Mouse (Mus musculus): Measurements from ENCODE around the gene Nkx6-2. TPM values are rescaled to one million over a fixed set of nuclear protein-coding genes. Genes with fewer than 3 reads are reported as not detected.
A peak's percentile ranks its signal among the peaks of the same experiment; 100 is the strongest.

The Nkx6-2 gene
- total RNA-seq, 2 experiments from 2014 or later, result 0.16 to 0.17 TPM

DNA sequence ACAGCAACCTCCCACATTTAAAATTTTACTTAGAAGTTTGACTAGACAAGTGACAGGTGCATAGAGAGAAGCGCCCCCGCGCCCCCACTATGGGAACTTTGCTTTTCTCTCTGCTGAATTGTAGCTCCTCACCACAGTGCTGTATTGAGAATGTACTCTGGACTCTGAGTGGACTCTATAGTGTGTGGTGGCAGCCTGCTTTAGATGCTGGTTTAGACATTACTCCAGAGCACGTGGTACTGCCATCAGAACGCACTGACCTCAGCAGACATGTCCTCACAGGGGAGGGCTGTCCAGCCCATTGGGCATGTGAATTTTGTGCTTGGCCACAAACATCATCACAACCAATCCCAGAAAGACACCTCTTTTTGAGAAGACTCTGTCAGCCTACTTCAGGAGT, 11.8 kb downstream of the Nkx6-2 start:
- DNase-seq (ENCODE audit: low spot score in 2 of 2), result no peak

DNA sequence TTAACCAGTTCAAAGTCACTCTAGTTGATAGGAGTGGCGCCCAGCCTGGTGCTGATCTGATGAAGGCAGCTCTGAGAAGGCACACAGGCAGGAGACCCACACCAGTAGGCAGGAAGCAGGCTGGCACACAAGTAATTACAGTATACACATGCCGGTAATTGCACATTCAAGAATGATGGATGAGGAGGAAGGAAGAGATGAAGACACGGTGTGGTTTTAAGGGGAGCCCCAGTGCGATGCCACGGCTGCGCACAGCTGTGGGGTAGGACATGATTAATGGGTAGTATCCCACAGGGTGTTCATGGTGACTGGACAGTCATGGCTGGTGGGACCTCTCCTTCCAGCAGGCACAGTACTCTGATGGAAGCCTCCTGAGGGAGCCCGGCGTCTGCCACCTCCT, 16.1 kb downstream of the Nkx6-2 start:
- DNase-seq (ENCODE audit: low spot score in 2 of 2), result no peak

DNA sequence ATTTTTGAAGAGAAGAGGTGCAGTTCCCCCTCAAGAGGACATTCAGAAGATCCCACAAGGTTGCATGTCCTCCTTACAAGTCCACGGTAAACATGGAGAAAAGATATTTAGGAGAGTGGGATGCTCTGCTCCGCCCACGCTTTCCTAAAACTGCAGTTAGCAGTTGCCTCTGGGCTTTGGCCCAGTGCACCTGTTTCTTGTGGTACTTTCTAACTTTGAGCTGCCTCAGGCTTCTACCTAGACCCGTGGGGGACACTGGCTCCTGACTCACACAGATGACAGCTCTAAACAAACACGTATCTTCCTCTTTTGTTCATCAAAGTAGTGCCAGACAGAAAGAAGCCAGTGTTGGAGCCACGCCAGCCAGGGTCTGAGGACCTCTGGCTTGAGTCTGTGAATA, 16.6 kb downstream of the Nkx6-2 start:
- DNase-seq (ENCODE audit: low spot score in 2 of 2), result no peak

DNA sequence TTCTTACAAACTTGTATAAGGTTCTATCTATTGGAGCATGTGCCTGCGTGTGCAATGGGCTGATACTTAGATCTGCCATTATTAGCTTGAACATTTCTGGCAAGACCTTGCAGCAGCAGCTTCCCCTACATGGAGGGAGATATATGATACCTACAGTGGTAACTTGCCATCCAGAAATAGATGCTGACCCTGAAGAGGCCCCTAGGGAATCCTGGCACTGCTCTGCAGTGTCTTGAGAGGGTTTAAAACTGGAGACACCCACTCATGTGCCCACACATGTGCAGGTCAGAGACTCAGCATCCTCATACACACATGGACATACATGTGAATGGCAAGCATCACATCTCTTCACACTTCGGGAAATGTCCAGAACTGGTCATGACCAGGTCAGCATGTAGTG, 18.4 kb downstream of the Nkx6-2 start:
- DNase-seq (ENCODE audit: low spot score in 2 of 2), result no peak

DNA sequence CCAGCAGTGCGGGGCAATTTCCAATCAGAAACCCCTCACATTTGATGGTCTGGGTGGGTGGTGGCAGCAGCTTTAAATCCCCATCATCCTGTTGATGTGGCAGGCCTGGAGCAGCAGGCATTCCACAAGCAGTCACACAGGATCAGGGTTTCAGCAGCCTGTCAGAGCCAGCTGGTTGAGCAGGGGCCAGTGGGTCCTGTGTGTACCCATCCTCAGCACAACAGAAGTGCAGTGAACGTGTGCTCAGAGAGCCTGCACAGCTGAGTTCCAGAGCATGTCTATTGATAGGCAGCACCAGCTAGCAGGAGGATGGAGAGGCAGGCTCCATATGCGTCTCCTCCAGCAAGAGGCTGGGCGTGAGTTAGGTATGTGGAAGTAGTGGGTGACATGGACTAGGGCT, 19.2 kb downstream of the Nkx6-2 start:
- no peak for DNase-seq (ENCODE audit: low spot score in 2 of 2)

DNA sequence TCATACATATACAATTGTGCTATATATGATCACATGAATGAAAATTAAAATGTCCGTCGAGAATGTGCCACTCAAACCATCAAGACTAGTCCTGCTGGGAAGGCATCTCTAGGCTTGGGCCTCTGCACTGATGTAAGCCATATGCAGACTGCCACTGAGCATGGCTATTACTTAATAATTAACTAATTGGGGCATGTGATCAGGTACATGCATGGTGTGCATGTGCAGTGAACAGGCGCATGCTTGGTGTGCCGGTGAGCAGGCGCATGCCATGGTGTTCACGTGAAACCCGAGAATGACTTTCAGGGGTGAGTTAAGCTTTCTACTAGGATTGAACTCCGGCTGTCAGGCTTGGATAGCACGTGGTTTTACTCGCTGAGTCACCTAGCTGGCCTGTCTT, 22.9 kb downstream of the Nkx6-2 start:
- DNase-seq (ENCODE audit: low spot score in 2 of 2), result no peak

DNA sequence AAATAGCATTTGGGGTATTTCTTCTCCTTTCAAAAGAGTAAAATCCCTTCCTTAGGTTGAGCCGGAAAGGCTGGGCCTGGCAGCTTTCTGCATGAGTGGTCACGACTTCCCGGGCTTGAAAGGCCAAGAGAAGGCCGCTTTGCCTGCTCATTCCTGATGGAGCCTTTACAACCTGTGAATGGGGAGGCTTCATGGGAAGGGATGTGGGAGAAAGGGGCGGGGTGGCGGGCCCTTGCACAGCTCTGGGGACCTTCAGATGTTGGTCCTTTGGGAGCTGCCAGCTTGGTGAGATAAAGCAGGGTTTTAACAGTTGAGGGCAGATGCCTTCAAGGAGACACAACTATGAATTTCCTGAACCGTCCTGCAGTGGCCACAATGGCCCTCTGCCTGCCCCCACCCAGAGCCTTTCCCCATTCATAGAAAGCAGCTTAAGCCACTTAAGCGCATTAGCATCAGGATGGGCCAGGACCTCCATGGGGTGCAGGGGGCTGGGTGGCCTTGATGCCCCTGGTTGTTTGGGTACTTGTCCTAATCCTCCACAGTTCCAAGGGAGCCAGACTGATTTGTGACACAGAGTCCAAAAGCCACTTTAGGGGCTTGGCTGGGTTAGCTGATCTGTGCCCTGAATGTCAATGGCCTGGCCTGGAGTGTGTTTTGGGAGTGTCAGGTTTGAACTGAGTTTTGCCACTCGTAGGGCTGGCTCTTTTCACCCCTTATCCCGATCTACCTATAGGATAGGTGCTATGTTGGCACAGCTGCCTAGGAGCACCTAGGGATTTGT, 25.7 kb downstream of the Nkx6-2 start:
- DNase-seq (ENCODE audit: low spot score in 2 of 2), result no peak

DNA sequence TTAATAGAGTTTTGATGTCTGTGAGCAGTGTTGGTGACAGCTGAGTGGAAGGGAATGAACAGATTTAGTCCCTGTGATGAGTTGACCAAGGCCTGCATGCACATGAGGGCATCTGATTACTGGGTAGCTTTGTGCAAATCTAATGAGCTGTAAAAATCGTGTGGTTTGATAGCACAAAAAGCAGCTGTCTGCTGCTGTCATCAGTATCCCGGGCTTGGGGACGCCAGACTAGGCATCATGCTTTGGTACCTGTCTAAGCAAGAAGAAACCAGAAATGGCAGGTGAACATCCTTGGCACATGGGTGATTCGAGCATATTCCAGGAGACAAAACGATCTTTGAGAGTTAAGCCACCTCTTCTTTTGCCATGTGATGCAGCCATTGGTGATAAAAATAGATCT, 26.3 kb downstream of the Nkx6-2 start:
- DNase-seq (ENCODE audit: low spot score in 2 of 2), result no peak

DNA sequence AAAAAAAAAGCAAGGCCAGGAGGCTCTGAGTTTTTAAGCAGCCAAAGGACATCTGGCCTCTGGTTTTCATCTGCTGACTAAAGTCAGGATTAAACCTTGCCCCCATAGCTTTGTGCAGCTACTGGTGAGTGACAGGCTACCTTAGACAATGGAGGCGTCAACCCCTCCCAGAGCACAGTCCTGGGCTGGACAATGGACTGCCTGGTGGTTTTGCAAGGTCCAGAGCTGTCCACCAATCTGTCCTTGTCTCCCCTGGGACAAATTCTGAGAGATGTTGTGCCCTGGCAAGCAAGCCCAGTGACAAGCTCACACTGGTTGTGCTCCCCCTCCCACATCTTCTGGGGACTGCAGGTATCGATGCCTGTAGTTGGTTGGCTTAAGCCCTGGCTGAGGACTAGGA, 31.1 kb downstream of the Nkx6-2 start:
- no peak for DNase-seq (ENCODE audit: low spot score in 2 of 2)

DNA sequence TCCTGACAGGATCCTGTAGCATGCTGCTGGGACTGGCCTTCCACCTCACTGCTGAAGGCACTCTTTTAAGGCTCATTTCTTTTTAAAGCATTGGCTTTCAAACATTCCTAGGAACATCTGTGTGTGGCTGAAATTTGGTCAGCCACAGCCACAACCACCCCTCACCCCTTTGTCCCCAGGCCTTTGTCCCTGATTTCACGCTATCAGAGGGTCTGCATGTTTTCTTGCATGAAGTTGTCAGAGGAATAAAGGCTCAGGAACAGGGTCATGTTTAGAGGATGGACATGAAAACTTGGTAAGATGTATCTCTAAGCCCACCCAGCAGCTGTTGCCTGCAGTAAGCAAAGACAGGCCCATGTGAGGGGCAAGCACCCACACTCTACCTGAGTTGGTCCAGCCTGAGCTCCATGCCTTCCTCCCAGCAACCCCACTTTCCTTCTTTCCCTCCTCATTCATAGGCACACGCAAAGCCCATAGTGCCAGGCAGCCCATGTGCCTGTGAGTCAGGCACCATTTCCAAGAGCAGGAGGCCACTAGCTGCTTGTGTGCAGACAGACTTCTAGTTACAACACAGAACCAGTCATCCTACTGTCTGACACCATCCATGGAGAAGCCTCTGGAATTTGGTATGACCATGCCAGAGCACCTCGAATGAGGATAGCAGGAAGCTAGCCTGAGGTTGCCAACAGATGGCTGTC, 32.4 kb downstream of the Nkx6-2 start:
- DNase-seq (ENCODE audit: low spot score in 2 of 2), result no peak

DNA sequence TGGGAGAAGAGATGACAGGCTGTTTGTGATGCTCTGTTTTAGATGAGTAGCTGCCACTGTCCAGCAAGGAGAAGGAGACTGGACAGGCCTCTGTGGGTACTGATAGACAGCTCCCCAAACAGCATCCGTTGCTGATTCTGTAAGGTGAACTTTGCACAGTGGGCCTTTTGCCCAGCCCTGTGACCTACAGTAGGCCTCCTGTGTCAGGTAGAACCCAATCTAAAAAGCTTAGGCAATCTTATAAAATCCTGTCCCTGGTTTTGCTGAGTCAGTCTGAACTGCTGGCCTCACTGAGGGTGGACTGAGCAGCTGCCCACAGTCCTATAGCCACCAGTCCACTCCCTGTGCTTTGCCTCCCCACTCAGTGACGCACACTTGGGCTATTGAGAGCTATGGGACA, 35.3 kb downstream of the Nkx6-2 start:
- DNase-seq (ENCODE audit: low spot score in 2 of 2), result no peak

DNA sequence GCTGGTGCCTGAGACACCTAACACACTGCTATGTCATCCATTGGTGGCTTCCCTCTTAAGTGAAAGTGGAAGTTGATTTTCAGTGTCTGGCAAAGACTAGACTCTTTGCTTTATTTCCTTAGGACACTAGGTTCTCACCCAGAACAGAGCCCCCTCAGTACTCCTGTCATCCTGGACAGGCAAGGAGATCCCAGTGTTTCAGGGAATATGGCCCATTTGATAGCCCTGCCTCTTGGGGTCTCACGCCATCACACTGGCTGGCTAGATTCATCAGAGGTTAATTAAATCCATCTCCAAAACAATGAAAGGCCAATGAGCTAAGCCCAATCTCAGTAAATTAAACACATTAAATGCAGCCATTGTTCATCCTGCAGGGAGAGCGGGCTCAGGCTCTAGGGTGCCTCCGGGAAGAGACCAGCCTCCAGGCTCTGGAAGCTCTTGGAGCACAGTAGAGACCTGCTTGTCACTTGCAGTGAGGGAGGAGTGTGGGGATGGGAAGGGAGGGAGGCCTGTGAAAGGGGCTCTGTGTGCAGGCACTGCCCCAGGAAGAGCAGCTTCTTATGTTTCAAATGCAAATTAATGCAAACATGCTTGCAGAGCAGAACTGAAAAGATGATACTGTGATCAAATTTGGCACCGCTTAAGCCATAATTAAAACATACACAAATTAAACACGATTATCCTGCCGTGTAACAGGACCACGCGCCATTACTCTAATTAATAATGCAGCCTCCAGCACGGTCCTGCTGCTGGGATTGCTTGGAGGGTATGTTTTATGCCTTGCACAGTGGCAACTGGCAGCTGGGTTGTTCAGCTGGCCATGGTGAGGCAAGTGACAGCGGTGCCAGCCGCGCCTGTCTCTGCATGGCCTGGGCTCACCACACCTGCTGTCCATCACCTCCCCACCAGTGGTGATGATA, 37.6 kb downstream of the Nkx6-2 start:
- no peak for DNase-seq (ENCODE audit: low spot score in 2 of 2)

DNA sequence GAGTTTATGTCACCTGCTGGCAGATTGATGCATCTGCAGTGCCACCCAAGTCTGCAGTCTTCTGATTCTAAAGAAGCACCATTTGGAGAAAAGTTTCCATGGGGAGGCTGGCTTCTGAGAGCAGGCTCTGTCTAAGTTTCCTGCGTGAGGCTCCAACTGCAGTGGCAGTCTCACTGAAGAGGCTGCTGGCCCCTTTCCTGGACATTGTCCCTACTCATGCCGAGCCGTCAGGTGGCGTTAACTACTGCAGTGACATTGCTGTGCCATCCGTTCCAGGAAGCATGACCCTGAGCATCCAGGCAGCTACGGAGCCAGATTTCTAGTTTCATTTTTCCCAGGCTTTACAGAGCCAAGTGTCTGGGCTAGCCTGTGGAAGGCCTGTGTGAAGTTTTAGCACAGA, 41.2 kb downstream of the Nkx6-2 start:
- DNase-seq (ENCODE audit: low spot score in 2 of 2), result no peak

DNA sequence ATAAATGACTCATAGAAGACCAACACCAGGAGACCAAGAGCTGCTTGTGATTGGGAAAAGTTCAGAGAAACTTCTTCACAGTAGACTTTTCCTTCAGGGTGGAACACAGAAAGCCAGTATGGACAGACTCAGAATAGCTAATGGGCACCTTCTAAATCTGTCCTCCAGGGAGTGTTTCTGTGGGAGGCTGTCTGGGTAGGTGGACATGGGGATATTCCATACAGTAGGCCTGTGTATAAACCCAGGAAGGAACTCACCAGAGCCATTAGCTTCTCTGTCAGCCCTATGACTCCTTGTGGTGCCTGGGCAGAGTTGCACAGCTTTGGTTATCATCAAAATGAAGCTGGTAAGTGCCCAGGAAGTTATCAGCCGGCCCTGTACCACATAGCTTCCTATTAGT, 42.0 kb downstream of the Nkx6-2 start:
- DNase-seq (ENCODE audit: low spot score in 2 of 2), result no peak

DNA sequence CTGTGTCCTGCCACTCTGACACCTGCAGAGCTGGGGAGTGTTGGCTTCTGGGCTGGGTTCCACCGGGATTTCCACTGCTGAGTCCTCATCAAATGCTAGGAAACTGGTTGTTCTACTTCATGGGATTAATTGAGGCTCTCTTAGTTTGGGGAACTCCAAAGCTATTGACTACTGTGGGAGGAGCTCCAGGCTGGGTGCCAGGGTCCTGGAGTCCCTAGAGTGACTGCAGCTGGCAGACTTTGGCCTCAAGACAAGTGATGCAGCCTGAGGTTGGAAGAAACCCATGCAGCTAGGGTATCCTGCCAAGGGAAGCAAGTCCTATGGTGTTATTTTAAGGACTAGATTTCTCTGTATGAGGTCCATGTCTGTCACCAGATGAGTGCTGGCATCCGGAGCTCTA, 44.1 kb downstream of the Nkx6-2 start:
- DNase-seq (ENCODE audit: low spot score in 2 of 2), result no peak

DNA sequence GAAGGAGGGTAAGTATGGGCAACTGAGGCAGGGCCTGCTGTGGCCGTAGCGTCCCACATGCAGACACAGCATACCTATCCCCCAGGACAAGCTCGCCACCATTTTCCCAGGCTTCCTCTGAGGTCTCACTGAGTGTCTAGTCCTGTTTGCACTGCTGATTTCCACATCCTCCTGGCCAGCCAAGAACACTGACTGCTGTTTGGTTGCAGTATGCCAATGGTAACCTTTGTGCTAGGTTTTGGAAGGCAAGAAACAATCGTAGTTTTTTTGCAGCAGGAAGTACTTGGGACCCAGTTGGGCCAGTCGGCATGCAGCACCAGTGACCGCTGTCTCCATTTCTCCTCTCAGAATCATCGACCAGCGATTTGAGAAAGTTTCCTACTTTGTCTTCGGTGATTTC, 44.8 kb downstream of the Nkx6-2 start:
- no peak for DNase-seq (ENCODE audit: low spot score in 2 of 2)

DNA sequence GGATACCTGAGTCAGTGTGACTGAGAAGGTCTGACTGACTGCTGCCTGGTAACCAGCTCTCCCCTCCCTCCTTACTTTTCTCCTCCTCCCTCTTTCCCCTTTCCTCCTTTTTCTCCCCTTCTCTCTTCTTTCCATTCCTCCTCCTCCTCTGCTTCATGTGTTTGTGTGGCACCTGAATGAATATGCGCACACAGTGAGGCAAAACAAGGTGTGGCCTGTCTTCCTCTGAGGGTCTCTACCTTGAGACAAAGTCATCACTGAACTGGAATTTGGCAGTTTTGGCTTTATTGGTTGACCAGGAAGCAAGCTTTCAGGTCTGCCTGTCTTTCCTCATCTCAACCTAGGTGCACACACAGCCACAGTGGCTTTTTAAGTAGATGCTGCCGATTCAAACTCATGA, 45.8 kb downstream of the Nkx6-2 start:
- DNase-seq (ENCODE audit: low spot score in 2 of 2), result no peak

DNA sequence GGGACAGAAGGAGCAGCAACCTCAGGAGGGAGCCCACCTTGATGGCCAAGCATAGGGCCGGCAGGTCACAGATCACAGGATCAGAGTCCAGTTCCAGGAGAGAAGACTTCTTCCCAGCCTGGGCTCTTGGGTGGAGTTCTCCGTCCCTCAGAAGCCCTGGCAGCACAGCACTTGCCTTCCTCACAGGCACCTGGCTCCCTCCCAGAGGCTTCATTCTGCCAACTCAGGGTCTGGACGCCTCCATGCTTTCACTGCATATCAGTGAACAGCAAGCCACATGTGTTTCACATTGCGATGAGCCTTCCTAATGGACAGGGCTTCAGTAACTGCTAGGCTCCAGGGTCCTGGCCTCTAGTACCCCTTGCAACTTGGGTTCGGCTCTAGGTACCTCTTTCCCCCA, 46.3 kb downstream of the Nkx6-2 start:
- no peak for DNase-seq (ENCODE audit: low spot score in 2 of 2)

DNA sequence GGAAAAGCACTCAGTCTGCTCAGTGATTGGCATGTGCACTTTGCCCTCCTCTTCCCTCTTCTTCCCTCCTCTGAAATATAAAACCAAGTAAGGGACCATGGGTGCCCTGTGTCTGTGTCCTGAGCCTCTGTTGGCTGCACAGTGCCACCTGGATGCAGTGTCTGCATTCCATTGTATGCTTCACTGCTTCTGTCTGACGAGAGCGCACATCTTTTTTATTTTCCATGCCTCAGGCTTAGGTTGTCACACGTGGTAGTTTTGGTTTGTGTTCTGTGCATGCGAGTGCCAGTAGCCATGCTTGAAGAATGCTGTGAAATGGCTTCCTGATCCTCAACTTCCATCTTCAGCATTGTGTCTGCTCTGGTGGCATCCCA, 51.2 kb downstream of the Nkx6-2 start:
- DNase-seq (ENCODE audit: low spot score in 2 of 2), result no peak

DNA sequence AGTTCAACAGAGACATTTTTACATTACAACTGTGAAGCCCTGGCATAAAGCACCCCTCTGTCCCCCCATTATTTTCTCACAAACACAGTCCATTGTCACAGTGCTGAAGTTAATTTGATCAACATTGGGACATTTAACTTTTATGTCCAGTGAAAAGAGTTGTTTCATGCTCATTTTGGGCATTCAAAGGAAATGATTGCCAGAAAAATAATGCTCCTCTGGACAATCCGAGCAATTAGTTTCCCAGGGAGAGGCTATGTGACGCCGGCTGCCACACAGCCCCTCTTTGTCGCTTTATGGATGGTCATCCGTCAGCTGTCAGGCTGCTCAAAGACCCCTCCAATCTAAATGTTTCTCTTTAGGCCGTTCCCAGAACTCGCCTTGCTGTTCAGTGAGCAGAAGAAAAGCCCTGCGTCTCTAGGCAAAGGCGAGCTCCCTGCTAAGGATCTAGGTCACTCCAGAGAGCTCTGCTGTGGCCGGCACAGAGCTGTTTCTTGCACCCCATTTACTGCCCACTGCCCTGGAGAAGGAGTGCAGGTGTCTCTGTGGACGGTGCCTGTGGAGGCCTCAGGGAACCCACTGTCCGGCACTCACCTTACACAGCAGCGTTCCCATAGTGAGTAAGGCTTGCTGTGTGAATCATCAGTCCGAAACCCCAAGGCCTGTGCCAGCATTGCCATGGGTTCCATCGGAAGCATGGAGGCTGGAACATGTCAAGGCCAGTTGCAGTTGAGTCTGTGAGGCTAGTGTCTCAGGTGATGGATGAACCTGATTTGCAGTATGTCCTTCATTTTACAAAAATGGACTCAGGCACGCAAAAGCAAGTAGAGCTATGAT, 51.8 kb downstream of the Nkx6-2 start:
- DNase-seq (ENCODE audit: low spot score in 2 of 2), result peak in 1 of 2 experiments; percentile 44
